Mouse (Mus musculus): ENCODE measurements around the gene Pth1r. TPM values are rescaled to one million over a fixed set of nuclear protein-coding genes. Genes with fewer than 3 reads are reported as not detected.

Pth1r gene
- total and polyA plus RNA-seq, 3 experiments: 0.15 to 0.77 TPM; not detected in 1

- peaks cover 0 to 20% of the 10 kb centered on the region in 2 experiments; a peak in 2 of 4 replicates for H3K4me1 ChIP-seq (ENCODE audit: control insufficient read depth in 1 of 2, insufficient read depth in 2 of 2, low read length in 2 of 2)
- TF ChIP-seq E2F4 (IDR thresholded peaks at IDR 0.05; ENCODE audit: borderline replicate concordance, low read depth, low read length) (no peak), UBTF (IDR thresholded peaks at IDR 0.05; ENCODE audit: borderline replicate concordance, insufficient read depth, low read depth, low read length) (no peak), GABPA (IDR thresholded peaks at IDR 0.05; ENCODE audit: low read depth, low read length) (no peak), MAX (IDR thresholded peaks at IDR 0.05; ENCODE audit: low read length) (no peak), EP300 (IDR thresholded peaks at IDR 0.05; ENCODE audit: low read depth in 1 of 2, low read length in 2 of 2) (no peak), GATA1 (IDR thresholded peaks at IDR 0.05; ENCODE audit: low read depth, low read length) (no peak), POLR2AphosphoS5 (IDR thresholded peaks at IDR 0.05; ENCODE audit: borderline replicate concordance, low read depth, low read length) (no peak), MEF2A (IDR thresholded peaks at IDR 0.05; ENCODE audit: extremely low read depth, insufficient replicate concordance, low read depth, low read length, poor library complexity, severe bottlenecking) (no peak), POLR2AphosphoS2 (IDR thresholded peaks at IDR 0.05; ENCODE audit: low read length) (no peak), BHLHE40 (IDR thresholded peaks at IDR 0.05; ENCODE audit: borderline replicate concordance, low read depth, low read length) (no peak), ELF1 (IDR thresholded peaks at IDR 0.05; ENCODE audit: low read depth, low read length) (no peak), POLR2A (IDR thresholded peaks at IDR 0.05; ENCODE audit: control insufficient read depth in 1 of 2, insufficient read depth in 1 of 2, low read depth in 1 of 2, low read length in 2 of 2, poor library complexity in 1 of 2) (no peak), USF2 (IDR thresholded peaks at IDR 0.05; ENCODE audit: borderline replicate concordance in 1 of 2, insufficient read depth in 1 of 2, low read depth in 1 of 2, low read length in 2 of 2) (no peak), CTCF (IDR thresholded peaks at IDR 0.05 in 2 of 3, conservative IDR thresholded peaks at IDR 0.05 in 1 of 3; ENCODE audit: control insufficient read depth in 1 of 3, insufficient read depth in 1 of 3, low read depth in 2 of 3, low read length in 3 of 3, poor library complexity in 1 of 3, severe bottlenecking in 1 of 3) (no peak)
Observed at GRCm38 (mm10) chr9:110685187-110685586, 61.8 kb downstream of the Pth1r start.

GRCm38 (mm10) chr9:110684100-110684831, 62.7 kb downstream of the Pth1r start:
- peak; percentile 54 for DNase-seq (ENCODE audit: low read depth, low spot score)
- no peak overlapping the region for H3K27ac ChIP-seq (ENCODE audit: control insufficient read depth, low read depth, low read length)
- peaks cover 8% of the 10 kb centered on the region for H3K79me2 ChIP-seq (ENCODE audit: control insufficient read depth, insufficient read depth, low read length, poor library complexity)

More at GRCm38 (mm10) chr9:110685187-110685586, 61.8 kb downstream of the Pth1r start:
- Histone ChIP-seq H3K27me3 (ENCODE audit: control insufficient read depth in 1 of 2, insufficient read depth in 2 of 2, low read length in 2 of 2) (no peaks in the 10 kb centered on the region), H3K79me2 (ENCODE audit: control insufficient read depth, insufficient read depth, low read length, poor library complexity) (peaks cover 8% of the 10 kb centered on the region), H3K27ac (ENCODE audit: control insufficient read depth, low read depth, low read length) (no peak overlapping the region), H3K4me3 (ENCODE audit: control insufficient read depth in 1 of 2, insufficient read depth in 1 of 2, low read depth in 2 of 2, low read length in 2 of 2) (no peak overlapping the region), H3K36me3 (ENCODE audit: control insufficient read depth in 1 of 2, insufficient read depth in 2 of 2, low read length in 2 of 2) (peaks cover 0 to 12% of the 10 kb centered on the region in 2 experiments; a peak in 2 of 4 replicates), H3K9ac (ENCODE audit: control insufficient read depth, low read depth, low read length, poor library complexity, severe bottlenecking) (no peak overlapping the region), H3K9me3 (replicated peaks; ENCODE audit: insufficient read depth, low read length) (no peaks in the 10 kb centered on the region)
- no peak for DNase-seq (ENCODE audit: low read depth, low spot score)

More at GRCm38 (mm10) chr9:110684100-110684831, 62.7 kb downstream of the Pth1r start:
- peaks cover 0 to 12% of the 10 kb centered on the region in 2 experiments; a peak in 2 of 4 replicates for H3K36me3 ChIP-seq (ENCODE audit: control insufficient read depth in 1 of 2, insufficient read depth in 2 of 2, low read length in 2 of 2)
- H3K9ac ChIP-seq (ENCODE audit: control insufficient read depth, low read depth, low read length, poor library complexity, severe bottlenecking): no peak overlapping the region
- no peaks in the 10 kb centered on the region for H3K27me3 ChIP-seq (ENCODE audit: control insufficient read depth in 1 of 2, insufficient read depth in 2 of 2, low read length in 2 of 2)
- TF ChIP-seq USF1 (IDR thresholded peaks at IDR 0.05; ENCODE audit: low read depth, low read length) (no peak), ZC3H11A (IDR thresholded peaks at IDR 0.05; ENCODE audit: low read depth, low read length) (no peak), TBP (IDR thresholded peaks at IDR 0.05; ENCODE audit: low read depth, low read length) (no peak), ELF1 (IDR thresholded peaks at IDR 0.05; ENCODE audit: low read depth, low read length) (no peak), KAT2A (conservative IDR thresholded peaks at IDR 0.05; ENCODE audit: low read depth, low read length) (no peak), MYC (IDR thresholded peaks at IDR 0.05; ENCODE audit: low read depth, low read length) (no peak), MAFK (IDR thresholded peaks at IDR 0.05; ENCODE audit: borderline replicate concordance, low read depth, low read length) (no peak), BHLHE40 (IDR thresholded peaks at IDR 0.05; ENCODE audit: borderline replicate concordance, low read depth, low read length) (no peak), CHD1 (IDR thresholded peaks at IDR 0.05; ENCODE audit: low read depth, low read length) (no peak), MAZ (IDR thresholded peaks at IDR 0.05; ENCODE audit: low read depth, low read length) (no peak), CTCF (IDR thresholded peaks at IDR 0.05 in 2 of 3, conservative IDR thresholded peaks at IDR 0.05 in 1 of 3; ENCODE audit: control insufficient read depth in 1 of 3, insufficient read depth in 1 of 3, low read depth in 2 of 3, low read length in 3 of 3, poor library complexity in 1 of 3, severe bottlenecking in 1 of 3) (no peak), SIN3A (IDR thresholded peaks at IDR 0.05; ENCODE audit: low read length) (no peak), SMC3 (IDR thresholded peaks at IDR 0.05; ENCODE audit: low read depth, low read length) (no peak), EP300 (IDR thresholded peaks at IDR 0.05; ENCODE audit: low read depth in 1 of 2, low read length in 2 of 2) (no peak), ZMIZ1 (IDR thresholded peaks at IDR 0.05; ENCODE audit: low read depth, low read length) (no peak), RAD21 (IDR thresholded peaks at IDR 0.05; ENCODE audit: low read depth, low read length) (no peak), USF2 (IDR thresholded peaks at IDR 0.05; ENCODE audit: borderline replicate concordance in 1 of 2, insufficient read depth in 1 of 2, low read depth in 1 of 2, low read length in 2 of 2) (no peak)
- peaks cover 0 to 20% of the 10 kb centered on the region in 2 experiments; a peak in 2 of 4 replicates for H3K4me1 ChIP-seq (ENCODE audit: control insufficient read depth in 1 of 2, insufficient read depth in 2 of 2, low read length in 2 of 2)
- H3K4me3 ChIP-seq (ENCODE audit: control insufficient read depth in 1 of 2, insufficient read depth in 1 of 2, low read depth in 2 of 2, low read length in 2 of 2): no peak overlapping the region
- no peaks in the 10 kb centered on the region for H3K9me3 ChIP-seq (replicated peaks; ENCODE audit: insufficient read depth, low read length)
